Mouse (Mus musculus) embryo, embryonic 10 days (tissue): ENCODE data around the gene Atp5d.

Experiments
- DNase-seq: peaks from one replicate; pipeline ENCODE4 v3.0.0-alpha.2; 2015; ENCODE audit warnings: low spot score

Gene Atp5d

DNA sequence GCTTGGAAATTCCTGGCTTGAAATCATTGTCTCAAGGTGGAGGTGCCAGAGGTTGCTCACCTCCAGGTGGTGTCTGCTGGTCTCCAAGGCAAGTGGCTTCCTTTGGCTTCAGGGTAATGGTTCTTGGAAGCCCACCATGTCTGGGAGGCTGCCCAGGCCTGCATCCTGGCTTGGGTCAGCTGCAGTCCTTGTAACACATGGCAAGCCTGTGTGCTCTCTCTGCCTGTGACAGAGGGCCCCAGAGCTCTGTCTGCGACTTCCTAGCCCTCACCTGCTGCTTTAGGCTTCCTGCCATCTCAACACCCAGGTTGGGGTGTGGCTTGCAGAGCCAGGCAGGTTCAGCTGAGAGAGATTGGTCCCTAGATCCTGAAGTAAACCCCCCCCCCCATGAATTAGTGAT is 20.7 kb upstream of the Atp5d start:
- DNase-seq = no peak

DNA sequence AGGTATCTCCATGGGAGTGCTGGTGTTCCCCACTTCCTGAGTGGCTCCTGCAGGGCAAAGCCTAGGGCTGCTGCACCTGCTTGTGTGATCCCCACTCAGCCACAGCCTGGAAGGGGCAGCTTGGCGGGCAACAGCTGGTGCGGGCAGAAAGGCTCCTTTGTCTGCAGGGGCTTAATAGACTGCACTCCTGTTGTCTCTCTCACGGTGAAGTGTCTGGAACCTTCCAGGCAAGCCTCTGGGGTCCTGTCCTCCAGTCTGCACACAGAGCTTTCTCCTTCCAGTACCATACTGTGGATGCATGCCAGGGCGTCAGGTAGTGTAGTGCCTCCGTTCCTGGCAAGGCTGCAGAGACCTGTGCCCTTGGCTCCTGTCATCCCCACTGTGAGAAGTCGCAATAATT is 19.9 kb upstream of the Atp5d start:
- DNase-seq = no peak

GRCm38 (mm10) chr10:80120146-80120545 is 18.3 kb upstream of the Atp5d start:
- no peak for DNase-seq

GRCm38 (mm10) chr10:80121639-80122038 is 16.8 kb upstream of the Atp5d start:
- no peak for DNase-seq

DNA sequence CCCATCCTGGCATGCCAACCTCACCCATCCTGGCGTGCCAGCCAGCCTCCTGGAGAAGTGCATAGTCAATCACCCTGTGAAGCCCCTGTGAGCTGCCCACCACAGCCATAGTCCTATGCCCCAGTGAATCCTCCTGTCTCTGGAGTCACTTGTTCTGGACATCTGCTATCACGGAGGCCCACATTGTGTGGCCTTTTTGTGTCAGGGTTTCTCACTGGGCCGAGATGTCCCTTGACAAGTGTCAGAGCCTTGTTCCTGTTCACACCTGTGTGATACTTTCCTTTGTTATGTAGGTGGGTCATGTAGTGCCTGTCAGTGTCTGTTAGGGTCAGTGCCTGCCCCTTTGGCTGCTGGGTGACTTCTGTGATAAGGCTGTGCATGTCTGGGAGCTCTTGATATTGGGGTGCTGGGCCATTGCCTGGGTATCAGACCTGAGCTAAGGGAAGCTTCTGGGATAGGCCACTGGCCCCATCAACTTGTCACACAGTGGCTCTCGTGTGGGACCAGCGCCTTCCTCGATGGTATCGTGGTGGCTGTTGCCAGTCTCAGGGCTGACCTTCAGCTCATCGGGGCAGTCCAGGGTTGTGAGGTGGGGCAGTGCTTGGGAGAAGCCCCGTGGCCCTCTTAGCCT is 14.4 kb upstream of the Atp5d start:
- DNase-seq = no peak

- no peak for DNase-seq
These were observed 10.5 kb upstream of the Atp5d start for GRCm38 (mm10) chr10:80127920-80128319.

GRCm38 (mm10) chr10:80129846-80130245 is 8.6 kb upstream of the Atp5d start:
- no peak for DNase-seq

DNA sequence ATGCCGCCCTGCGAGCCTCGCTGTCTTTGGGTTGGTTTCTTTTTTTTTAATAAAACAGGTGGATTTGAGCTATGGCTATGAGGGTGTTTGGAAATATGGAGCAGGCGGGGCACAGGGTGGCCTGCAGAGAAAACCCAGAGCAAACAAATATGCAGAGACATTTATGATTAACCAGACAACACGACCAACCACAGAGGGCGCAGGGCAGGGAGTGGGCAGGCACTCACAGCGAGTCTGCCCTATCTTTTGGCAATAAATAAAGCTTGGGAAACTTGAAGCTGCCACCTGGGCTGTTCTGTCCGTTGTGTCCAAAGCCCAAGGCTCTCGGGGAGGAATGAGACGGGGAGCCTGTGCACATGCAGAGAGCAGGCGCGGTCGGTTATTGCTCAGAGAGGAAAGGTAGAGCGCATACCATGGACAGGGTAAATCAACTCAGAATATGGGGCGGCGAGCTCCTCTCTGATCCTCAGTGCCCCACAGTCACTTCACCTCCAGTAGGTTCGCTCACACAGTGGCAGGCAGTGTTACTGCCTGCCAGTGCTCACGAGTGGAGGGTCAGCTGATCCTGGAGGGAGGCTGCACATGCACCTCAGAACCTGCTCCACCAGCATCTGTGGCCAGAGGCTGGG is 7.9 kb upstream of the Atp5d start:
- DNase-seq = no peak

- DNase-seq = peak; percentile 86
These were observed 7.0 kb upstream of the Atp5d start for GRCm38 (mm10) chr10:80131316-80131951.

- DNase-seq = peak; percentile 58
These were observed 6.5 kb upstream of the Atp5d start for GRCm38 (mm10) chr10:80131952-80132350.

DNA sequence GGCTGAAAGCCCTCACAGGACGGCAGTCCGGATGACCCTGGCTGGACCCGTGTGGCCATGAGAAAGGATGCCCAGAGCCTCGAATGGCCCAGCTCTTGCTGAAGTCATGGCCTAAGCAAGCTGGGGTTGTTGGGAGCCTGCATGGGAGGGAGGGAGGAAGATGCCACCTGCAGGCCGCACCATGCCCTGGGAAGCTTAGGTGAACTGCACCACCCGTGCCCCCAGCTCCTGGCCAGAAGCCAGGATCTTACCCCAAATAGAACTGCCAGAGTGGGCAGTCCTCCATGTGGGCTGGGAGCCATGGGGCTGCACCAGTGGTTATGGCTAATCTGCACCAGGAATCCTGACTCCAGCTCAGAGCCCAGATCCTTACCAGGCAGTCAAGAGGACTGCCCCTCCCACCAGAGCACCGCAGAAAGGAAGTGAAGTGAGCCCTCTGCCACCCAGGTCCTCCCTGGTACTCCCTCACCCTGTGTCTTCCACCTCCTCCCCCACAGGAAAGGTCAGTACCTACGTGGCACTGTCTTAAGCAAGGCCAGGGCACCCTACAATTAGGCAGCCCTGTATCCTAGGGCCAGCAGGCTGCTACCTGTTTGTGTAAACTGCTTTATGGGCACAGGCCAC is 5.1 kb upstream of the Atp5d start:
- DNase-seq = no peak

GRCm38 (mm10) chr10:80134421-80134820 is 4.0 kb upstream of the Atp5d start:
- DNase-seq = no peak

DNA sequence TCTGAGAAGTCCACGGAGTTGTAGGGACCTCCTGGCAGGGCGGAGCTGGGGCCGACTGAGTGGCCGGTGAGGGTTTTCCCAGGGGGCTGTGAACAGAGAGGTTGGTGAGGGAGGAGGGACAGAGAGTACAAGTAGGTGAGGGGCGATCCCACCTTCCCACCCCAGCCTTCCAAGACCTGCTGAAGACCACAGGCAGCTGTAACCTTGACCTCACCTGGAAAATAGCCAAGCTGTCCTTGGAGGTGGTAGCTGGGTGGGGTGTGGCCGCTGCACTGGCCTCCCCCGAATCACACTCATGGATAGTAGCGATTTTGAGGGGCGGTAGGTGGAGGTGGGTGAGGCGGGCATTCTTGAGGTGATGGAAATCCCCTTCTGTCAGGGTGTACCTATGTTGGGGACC is 3.3 kb upstream of the Atp5d start:
- no peak for DNase-seq

- DNase-seq = no peak
These were observed 2.8 kb upstream of the Atp5d start for GRCm38 (mm10) chr10:80135641-80136040.

DNA sequence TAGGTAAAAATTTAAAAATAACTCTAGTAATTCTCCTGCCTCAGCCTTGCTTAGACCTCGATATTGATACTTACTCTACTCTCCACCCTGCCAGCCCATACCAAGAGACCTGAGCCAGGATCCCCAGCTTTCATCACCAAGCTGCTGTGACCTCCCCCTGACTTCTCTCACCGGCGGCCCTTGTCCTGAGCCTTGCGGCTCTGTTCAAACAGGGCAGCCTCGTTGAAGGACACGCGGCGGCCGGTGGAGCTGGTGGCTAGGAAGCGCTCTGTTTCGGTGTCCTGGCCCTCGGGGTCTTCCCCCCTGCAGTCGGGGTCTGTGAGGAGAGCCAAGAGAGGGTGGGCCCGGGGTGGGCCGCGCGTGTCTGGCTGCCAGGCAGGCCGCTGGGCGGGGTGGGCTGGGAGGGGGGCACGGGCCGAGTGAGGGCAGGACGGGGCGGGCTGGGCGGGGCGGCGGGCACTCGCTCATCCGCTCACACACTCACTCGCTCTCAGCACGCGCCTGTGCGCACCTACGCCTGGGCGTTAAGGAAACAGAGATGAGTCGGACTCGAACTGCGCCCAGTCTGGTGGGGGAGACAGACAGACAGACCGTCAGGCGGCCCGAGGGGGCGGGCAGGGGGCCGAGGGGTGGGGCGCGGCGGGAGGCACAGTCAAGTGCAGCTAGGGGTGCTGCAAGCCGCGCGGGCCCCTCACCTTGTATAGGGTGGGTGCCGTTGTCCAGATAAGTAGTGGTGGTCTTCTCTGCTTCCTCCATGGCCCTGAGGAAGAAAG is 2.1 kb upstream of the Atp5d start:
- no peak for DNase-seq

- DNase-seq = peak; percentile 47
These were observed 1.3 kb upstream of the Atp5d start for GRCm38 (mm10) chr10:80136952-80137625.

DNA sequence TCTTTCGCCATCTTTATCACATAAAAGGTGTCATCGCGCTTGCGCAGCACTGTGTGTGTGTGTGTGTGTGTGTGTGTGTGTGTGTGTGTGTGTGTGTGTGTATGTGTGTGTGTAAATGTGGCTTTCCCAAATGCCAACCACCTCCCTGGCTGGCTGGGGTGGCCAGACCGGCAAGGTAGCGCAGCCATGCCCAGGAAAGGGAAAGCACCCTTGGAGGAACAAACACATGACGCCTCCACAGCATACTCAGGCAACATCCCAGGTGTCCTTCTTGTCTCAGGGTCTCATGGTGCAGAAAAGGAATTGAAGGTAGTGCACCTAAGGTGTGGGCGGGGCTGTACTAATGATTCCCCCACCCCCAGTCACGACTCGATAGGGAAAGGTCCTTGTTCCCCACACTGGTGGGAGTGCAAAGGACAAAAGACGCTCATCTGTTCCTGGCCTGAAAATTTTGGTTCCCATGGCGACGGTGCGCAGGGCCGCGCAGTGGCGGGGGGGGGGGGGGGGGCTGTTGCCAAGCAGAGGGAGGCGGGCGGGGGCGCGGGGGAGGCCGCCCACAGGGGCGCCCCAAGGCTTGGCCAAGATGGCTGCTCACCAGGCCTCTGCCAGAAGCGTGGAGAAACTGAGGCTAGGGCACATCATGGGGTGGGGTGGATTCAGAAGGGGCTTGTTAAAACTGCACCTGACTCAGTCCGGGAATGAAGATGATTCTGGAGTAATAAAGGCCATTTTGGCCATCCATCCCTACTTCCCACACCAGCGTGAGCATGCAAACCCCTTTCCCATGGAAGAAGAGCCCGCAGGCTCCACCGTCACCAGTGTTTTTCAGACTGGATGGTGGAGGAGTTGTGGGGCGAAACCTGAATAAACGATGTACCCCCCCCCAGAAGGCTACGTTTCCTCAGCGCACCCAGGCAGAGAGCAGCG is 543 bp upstream of the Atp5d start:
- no peak for DNase-seq

- no peak for DNase-seq
These were observed 975 bp downstream of the Atp5d start for GRCm38 (mm10) chr10:80139439-80139775.

DNA sequence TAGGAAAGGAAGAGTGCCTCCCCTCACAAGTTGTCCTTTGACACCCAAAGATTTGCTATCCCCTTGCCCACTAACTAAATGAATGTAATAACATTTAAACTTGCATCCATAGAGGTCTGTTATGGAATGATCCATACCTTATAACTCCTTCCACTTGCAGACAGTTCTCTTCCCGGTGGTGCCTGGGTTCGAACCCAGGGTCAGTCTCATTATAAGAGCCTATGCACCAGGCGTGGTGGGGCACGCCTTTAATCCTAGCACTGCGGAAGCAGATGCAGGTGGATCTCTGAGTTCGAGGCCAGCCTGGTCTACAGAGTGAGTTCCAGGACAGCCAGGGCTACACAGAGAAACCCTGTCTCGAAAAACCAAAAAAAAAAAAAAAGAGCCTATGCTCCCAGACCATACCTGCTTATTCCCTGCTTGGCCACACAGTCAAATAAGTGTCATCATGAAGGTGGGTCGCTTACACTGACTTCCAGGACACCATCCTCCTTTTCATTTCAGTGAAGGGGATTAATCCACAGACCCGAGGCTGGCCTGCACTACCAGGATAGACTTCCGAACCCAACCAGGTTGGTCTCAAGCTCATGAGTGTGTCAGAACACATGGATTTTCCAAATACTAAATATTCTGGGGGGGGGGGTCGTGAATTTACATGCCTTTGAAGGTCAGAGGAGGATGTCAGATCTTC is 1.7 kb downstream of the Atp5d start:
- DNase-seq = no peak

GRCm38 (mm10) chr10:80140666-80141035 is 2.2 kb downstream of the Atp5d start, which contains the start of gene Cbarp:
TSS of gene Cbarp (minus strand) at chr10:80140835.
- DNase-seq = no peak
